Mouse (Mus musculus): ENCODE results near the gene Fam126a.

DNA sequence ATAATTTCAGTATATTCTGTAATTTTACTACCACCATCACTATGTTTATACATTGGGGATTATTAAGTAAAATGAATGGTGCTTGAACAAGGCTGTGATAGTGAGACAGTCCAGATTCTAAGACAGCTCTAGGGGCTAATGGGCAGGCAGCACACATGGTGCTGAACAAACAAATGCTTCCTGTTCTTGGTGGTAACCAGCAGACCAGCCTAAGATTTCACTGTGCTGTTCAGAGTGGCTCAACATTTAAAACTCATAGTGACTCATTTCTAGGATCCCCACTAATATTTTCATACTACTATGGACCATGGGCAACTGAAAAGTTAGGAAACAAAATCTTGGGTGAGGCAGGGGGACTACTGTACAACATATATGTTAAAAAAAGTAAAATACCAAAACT lies 10.1 kb upstream of the Fam126a start:
- TF ChIP-seq CTCF (IDR thresholded peaks at IDR 0.05; ENCODE audit: borderline replicate concordance, insufficient read depth, low read depth, low read length) (no peak), POLR2A (IDR thresholded peaks at IDR 0.05; ENCODE audit: borderline replicate concordance, insufficient read depth, low read length) (no peak)
